Mouse (Mus musculus): ENCODE measurements at regions not wholly inside any gene's neighbourhood (a gene's known extent, or its start where the extent isn't known, plus 50 kb on each side); places are given as distances from the start of the nearest gene placed in this dataset.

GRCm38 (mm10) chr15:64520568-64520967, 296.9 kb upstream of the Gm21798 start:
- in situ Hi-C loops (cut with MboI), result no loop called here

DNA sequence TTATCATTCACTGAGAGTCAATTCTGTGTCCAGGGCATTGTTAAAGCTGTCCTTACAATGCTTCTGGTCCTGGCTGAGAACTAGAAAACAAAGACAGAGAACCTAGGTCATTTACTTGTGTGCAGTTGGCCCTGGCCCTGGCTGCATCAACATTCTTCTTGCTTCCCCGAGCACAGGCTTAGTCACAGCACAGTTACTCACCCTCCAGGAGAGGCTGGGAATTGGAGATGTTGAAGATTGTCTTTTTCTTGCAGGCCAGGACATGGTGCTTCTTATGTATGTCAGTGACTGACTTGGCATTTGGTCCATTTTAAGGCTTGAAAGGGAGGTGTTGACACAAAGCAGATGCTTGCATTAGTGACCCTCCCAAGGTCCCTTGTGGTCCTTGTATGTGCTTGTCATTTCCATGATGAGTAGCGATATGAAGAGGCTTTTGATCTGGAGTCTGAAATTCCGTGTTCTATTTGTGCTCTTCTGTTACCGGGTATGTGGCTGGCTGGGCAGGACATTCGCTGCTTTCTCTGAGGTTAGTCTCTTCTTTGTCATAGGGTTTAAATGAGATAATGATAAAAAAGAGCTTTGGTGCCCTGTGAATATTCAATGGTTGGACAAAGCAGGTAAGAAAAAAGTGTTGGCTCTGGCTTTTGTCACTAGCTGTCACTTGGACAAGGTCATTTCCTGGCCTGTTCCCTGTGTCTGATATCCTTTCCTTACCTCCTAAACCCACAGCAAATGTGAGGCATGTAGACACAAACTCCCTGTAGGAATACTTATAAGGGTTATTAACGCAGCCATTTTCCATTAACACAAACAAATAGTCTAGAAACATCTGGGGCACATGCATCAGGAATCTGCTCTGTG, 285.0 kb upstream of the Gm21798 start:
- in situ Hi-C loops (cut with MboI), result no loop called here

DNA sequence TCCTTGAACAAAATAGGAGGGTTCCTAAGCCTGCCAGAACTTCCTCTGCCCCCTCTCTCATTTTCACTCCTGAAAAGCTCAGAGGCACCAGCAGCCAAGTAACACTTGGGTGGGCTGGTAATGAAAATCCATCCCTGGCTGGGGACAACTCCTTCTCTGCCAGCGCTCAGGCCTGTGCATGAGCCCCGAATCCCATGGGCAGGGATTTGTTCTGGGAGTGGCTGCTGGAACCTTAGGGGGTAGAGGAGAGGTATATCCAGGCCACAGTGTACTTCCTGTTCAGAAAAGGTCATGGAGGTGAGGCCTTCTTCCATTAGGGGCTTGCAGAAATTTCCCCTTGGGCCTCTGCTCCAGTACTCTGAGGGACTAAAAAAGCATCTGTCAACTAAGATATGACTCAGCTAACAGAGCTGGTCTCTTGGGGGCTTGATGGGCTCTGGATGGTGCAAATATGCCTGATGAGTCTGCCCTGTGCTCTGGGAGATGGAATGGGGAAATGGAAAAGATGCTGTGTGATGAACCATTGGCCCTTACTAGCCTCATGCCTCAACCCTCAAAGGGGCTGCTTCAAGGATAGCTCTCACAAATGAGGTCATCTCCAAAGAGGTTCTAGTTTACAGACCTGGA, 284.2 kb upstream of the Gm21798 start:
- in situ Hi-C loops (cut with MboI), result no loop called here

- in situ Hi-C loops (cut with MboI), result no loop called here
Observed at GRCm38 (mm10) chr15:64534166-64534565, 283.3 kb upstream of the Gm21798 start.

- in situ Hi-C loops (cut with MboI), result no loop called here
Observed at GRCm38 (mm10) chr15:64535160-64535559, 282.3 kb upstream of the Gm21798 start.

DNA sequence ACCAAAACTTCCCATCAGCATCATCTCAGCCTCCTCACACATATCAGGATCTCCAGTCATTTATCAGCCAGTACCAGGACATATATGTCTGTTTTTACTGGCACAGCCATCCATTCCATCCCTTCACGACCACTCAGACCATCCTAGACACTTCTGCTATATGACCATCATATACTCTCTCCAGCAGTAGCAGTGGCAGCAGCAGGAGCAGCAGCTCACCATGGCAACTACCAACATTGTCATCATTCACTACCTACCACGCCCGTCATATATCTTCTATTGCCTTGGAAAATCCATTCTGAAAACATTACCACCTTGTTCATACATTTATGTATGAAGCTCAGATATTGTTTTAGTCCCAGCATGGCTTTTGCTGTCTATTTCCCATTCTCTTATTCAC, 276.1 kb upstream of the Gm21798 start:
- in situ Hi-C loops (cut with MboI), result no loop called here

- in situ Hi-C loops (cut with MboI), result no loop called here
Observed at GRCm38 (mm10) chr15:64542250-64542901, 275.1 kb upstream of the Gm21798 start.

DNA sequence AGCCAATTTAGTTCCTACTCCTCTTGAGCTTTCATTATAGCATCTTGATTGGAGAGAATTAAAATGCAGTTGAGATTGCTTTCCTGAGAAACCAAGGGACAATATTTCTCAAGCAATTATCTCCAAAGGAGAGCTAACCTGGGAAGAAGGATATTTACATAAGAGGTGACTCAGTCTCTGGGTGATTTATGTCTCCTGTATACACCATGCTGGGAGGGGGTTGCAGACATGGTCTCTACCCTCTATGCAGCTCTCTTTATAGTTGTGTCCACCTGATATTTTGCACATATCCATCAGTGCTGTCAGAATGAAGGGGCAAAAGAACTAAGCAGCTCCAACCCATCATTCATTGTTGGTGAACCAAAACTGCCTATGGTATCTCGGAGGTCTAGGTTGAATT, 274.6 kb upstream of the Gm21798 start:
- in situ Hi-C loops (cut with MboI), result no loop called here

DNA sequence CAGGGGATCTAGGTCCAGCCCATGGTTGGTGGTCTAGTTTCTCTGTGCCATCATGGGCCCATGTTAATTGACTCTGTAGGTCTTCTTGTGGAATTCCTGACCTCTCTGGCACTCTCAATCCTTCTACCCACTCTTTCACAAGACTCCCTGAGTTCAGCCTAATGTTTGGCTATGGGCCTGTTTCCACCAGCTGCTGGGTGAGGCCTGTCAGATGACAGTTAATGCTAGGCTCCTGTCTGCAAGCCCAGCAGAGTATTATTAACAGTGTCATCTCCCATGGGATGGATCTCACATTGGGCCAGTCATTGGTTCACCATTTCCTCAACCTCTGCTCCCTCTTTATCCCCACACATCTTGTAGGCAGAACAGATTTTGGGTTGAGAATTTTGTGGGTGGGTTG, 271.5 kb upstream of the Gm21798 start:
- in situ Hi-C loops (cut with MboI), result no loop called here

- in situ Hi-C loops (cut with MboI), result no loop called here
Observed at GRCm38 (mm10) chr15:64557540-64557939, 260.0 kb upstream of the Gm21798 start.

DNA sequence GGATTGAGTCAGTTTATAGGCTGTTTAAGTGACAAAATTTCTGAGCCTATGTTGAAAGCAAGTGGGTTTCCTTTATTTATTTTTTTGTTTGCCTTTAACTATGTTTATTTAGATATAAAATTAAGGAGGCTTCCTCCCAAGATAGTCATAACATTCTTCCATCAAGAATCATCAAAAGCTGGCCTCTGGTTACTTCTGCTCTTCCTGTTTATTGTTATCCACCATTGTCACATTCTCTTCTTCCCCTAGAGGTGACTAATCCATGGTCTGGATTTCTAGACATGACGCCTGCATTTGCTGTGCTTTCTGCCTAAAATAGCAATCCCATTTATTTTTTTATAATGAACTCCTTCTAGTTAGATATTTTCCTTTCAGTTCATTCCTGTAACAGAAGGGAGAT, 259.3 kb upstream of the Gm21798 start:
- in situ Hi-C loops (cut with MboI), result no loop called here

DNA sequence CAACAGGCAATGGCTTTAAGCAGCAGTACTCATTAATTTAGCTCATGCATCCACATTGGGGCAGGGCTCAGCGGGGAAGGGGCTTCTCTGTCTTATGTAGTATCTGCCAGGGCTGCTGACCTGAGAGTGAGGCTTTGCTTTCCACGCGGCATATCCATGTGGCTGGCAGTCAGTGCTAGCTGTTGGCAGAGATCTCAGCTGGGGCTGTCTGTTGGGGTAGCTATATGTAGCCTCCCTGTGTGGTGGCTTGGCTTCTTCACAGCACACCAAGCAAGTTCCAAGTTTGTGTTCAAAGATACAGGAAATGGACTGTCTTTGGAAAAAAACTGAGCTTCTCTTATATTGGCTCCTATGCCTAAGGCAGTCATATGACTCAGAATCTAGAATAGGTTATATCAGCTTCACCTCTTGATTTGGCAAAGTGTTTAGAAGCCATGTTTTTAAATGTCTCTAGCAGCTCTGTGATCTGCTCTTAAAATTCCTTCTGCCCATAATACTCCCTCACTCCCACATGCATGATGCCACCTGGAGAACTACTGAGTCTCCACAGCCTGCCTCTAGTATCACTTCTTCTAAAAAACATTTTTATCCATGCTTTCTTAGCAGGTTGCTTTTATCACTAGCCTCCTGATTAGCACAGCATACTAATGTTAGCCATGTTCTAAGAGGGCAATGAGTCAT, 254.9 kb upstream of the Gm21798 start:
- in situ Hi-C loops (cut with MboI), result no loop called here

DNA sequence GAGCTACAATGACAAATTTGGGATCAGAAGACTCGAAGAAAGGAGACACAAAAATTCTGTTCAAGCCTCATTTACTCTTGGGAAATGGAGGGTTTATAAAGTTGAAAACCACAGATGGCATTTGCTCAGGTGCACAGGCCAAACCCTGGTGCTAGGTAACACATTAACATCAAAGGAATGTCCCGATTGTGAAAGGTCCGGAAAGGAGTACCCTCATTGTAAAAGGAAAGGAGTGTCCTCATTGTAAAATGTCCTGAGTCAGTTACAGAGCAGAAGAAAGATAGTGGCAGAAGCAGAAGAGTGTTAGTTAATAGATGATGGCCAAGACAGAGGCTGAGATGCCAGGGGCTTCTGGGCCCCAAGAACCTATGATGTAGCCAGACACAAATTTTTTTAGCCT, 252.8 kb upstream of the Gm21798 start:
- in situ Hi-C loops (cut with MboI), result no loop called here

DNA sequence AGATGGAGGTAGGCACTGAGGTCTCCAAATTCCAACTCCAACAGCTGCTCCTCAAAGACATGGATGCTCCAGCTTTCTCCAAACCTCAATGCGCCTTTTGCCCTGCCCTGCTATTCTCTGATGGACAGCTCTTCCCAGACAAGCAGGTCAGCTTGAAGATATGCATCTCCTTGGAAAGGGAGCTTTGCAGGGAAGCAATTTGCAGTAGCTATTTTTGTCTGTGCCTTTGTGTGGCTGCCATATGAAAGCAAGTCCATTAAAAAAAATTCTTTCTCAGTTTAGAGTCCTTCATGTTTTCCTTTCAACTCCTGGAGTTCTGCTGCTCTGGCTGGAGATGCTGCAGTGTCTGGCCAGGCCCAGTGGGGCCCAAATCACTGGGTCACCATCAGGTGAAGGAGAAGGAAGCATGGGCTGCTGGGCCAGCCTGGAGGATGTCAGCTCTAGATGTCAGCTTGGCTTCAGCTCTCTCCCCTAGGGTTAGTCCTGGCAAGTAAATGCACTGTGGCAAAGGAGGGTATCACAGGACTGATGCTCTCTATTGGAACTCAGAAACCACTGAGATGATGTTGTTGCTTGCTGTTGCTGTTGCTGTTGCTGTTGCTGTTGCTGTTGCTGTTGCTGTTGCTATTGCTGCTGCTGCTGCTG, 240.5 kb upstream of the Gm21798 start:
- in situ Hi-C loops (cut with MboI), result no loop called here

DNA sequence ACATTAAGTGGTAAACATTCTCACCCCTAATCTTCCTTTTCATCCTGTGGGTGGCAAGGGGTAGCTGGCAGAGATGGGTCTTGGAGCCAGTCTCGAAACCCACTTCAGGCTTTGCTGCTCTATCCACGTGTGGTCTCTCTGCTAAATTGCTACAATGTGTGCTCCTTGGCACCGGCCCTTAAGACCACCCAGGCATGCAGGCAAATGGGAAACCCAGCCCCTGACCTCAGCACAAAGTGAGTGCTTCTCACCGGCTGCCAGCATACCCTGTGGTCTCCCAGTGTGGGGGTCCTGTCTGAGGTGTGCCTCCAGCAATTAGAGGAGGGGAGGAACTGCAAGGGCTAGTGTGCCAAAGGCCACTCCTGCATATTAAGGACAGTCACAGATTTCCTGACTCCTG, 238.5 kb upstream of the Gm21798 start:
- in situ Hi-C loops (cut with MboI), result no loop called here

- in situ Hi-C loops (cut with MboI), result no loop called here
Observed at GRCm38 (mm10) chr15:64580481-64580880, 237.0 kb upstream of the Gm21798 start.

DNA sequence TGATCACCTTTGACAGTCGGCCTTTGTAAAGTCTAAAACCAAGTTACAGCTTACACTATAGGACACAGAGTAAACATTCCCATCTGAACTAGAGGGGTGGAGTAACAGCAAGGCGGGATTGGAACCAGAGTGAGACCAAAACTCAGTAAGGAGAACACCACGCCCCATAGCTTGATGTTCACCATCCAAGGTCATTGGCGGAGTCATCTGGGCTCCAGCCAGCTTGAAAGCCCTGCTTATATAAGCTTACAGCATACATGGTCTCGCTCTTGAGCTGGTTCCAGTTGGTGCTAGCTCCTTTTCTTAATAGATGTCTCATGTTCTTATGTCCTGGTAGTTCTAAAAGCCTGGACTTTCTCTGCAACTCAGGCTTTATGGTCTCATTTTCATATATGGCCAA, 236.4 kb upstream of the Gm21798 start:
- in situ Hi-C loops (cut with MboI), result no loop called here

DNA sequence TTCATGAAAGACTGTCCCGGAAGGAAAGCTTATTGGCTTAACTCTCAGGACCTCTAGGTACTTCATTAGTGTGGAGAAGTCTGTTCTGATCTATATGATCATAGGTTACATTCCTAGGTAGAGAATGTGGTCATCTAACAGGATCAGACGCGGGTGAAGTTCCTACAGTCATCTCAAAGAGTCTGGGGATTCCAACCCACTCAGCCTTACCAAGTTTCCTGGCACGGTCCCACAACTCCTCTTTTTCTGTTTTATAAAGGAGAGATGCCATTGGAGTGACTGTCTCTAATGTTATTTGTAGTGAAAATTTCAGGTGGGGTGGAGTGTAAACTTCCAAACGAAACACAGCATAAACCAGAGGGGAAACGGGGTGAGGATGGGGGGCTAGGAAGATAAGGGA, 233.4 kb upstream of the Gm21798 start:
- in situ Hi-C loops (cut with MboI), result no loop called here

DNA sequence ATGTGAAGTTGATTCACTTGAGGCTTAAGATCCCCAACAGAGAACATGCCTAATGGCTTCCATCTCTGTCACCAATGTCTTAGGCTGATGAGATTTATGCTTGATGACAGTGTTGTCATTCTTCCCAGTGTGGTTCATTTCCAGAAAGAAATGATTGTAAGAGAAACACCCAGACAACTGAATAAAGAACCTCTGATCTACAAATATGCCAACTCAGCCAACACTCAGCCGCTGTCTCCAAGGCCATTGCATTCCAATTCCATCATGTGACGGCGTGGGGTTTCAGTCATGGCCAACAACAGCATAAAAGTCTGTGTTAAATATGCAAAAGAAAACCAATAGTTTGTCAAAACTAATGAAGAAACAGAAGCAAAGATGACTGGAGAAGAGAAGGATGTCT, 230.7 kb upstream of the Gm21798 start:
- in situ Hi-C loops (cut with MboI), result no loop called here

GRCm38 (mm10) chr15:64590092-64590881, 227.2 kb upstream of the Gm21798 start:
- in situ Hi-C loops (cut with MboI), result no loop called here

DNA sequence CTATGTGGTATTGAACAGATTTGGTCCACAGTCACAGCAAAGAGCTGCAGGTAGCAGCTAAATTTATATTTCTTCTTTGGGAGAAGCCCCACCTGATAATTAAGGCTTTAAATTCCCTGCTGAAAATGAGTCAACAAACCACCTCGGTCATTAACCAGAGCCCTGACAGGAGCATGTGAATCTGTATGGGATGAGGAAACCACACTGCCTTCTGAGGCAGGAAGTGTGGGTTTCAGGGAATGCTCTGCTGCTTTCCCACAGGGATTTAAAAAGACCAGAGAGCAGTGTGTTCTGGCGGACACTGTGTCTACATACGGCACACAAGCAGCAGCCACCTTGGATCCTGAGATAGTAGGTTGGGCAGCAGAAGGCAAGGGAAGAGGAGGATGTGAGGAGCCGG, 204.0 kb upstream of the Gm21798 start:
- in situ Hi-C loops (cut with MboI), result no loop called here
